Mouse (Mus musculus) heart, adult 2 months (tissue): ENCODE data around the gene Cc2d2b.
A peak's percentile ranks its signal among the peaks of the same experiment; 100 is the strongest.

ENCODE experiments used
- CTCF ChIP-seq: fragments of 200-600 bp; IDR thresholded peaks from 2 replicates; pipeline ENCODE4 v1.8.1; 2022; ENCODE audit warnings: antibody characterized with exemption, mild to moderate bottlenecking, moderate library complexity
- EP300 ChIP-seq: fragments of 200-500 bp; IDR thresholded peaks from 2 replicates; pipeline ENCODE4 v1.6.1; 2011; ENCODE audit warnings: low read depth, low read length, control low read depth; ENCODE audit not compliant: insufficient read depth
- POLR2A ChIP-seq: fragments of 200-500 bp; IDR thresholded peaks from 2 replicates; pipeline ENCODE4 v1.6.1; 2011; ENCODE audit warnings: mild to moderate bottlenecking, low read depth, low read length, control low read depth; ENCODE audit not compliant: insufficient read depth

DNA sequence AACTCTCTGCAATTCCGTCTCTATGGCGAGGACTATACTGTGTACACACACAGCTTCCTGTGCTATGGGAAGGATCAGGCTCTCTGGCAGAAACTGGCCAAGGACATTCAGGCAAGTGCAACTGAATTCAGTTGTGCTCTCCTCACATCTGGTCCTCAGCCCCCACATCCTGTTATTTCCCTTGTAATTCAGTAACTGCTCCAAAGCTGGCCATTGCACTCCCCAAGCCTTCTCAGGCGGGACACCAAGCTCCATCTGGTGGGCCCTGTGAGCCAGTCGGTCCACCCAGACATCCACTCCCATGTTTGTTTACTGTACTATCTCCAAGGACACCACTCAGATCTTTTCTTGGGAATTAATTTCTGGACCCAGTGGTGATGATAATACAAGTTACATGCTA is 22.4 kb upstream of the Cc2d2b start:
- 0 out of 2 replicates have a peak, but pooled peaks have one; percentile 9 for TF ChIP-seq CTCF
- TF ChIP-seq POLR2A: no peak
- 0 out of 2 replicates have a peak, but pooled peaks have one; percentile 13 for TF ChIP-seq EP300
